Mouse (Mus musculus): ENCODE data around the gene Cep57. TPM values are rescaled to one million over a fixed set of nuclear protein-coding genes. Genes with fewer than 3 reads are reported as not detected.

The Cep57 gene
- polyA plus RNA-seq, 1 experiment from 2014 or later = 46.9 TPM

DNA sequence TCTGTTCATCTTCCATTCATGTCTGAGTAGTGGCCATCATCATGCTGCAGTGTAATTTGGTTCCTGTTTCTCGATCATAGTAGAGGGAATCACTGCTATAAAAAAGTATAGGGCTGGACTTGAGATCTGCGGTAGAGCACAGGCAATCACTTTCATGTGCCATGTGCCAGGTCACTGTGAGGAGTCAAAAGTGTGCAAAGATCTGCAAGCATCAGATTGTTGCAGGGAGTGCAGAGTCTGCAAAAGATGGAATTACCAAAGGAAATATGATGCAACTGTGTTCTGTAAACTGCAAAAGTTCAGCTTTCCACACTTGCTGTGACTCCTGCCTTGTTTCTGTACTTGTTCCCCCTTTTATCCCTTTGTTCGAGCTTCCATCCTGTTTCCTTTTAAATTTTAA is 20.7 kb upstream of the Cep57 start:
- H3K4me1 ChIP-seq (replicated peaks; ENCODE audit: control insufficient read depth, insufficient read depth, low read length) = no peaks in the 10 kb centered on the region
- no peak overlapping the region for H3K4me3 ChIP-seq (replicated peaks; ENCODE audit: low read length)
- no peak overlapping the region for H3K4me2 ChIP-seq (ENCODE audit: low read length)
- H3K9ac ChIP-seq (replicated peaks; ENCODE audit: low read depth, low read length) = no peak overlapping the region
- H3K27me3 ChIP-seq (replicated peaks; ENCODE audit: control insufficient read depth, insufficient read depth, low read length) = no peaks in the 10 kb centered on the region
- no peaks in the 10 kb centered on the region for H3K9me3 ChIP-seq (ENCODE audit: control insufficient read depth, low read length)
- no peak for ATAC-seq
- no peak overlapping the region for H3K27ac ChIP-seq (ENCODE audit: low read length)
- H3K36me3 ChIP-seq (ENCODE audit: control insufficient read depth, insufficient read depth) = peaks cover 14% of the 10 kb centered on the region
- 87% methylated on average over 3 of the region's 3 CpGs for WGBS

DNA sequence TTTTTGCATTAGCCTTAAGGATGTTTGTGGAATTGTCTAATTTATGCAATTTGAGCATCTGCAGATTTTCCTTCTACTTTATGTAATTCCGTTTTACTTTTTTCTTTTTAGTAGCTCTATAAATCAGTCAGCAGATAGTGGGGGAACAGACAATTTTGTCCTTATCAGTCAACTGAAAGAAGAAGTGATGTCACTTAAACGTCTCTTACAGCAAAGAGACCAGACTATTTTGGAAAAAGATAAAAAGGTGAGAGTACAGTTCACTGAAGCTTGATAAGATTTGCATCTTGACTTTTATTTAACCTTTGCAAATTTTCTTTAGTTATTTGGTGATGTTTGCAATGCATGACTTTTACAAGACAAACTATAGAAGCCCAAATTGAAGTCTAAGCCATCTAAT is 9.8 kb upstream of the Cep57 start:
- Histone ChIP-seq H3K9me3 (ENCODE audit: control insufficient read depth, low read length) (no peaks in the 10 kb centered on the region), H3K9ac (replicated peaks; ENCODE audit: low read depth, low read length) (no peak overlapping the region), H3K27me3 (replicated peaks; ENCODE audit: control insufficient read depth, insufficient read depth, low read length) (no peaks in the 10 kb centered on the region), H3K4me2 (ENCODE audit: low read length) (no peak overlapping the region), H3K4me1 (replicated peaks; ENCODE audit: control insufficient read depth, insufficient read depth, low read length) (no peaks in the 10 kb centered on the region), H3K36me3 (ENCODE audit: control insufficient read depth, insufficient read depth) (peaks cover 46% of the 10 kb centered on the region), H3K27ac (ENCODE audit: low read length) (no peak overlapping the region), H3K4me3 (replicated peaks; ENCODE audit: low read length) (no peak overlapping the region)
- 93% methylated on average over 2 of the region's 2 CpGs for WGBS
- ATAC-seq = no peak

DNA sequence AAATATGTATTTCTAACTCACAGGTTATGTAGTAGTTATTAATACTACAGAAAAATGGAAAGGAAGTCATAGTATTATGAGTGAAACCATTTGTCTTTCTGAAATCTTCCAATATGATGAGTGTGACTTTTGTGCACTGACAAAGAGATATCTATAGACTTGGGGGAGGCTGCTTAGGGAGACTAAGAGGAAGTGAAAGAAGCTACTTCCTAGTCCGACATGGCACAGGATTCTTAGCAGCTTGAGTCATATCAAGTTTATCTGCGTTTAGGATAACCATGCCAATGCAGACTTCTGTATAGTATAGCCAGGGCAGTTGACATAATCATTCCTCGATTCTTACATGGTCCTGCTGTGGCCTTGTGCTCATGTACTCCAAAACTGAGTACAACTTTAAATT is 8.3 kb upstream of the Cep57 start:
- 91% methylated on average over 3 of the region's 3 CpGs for WGBS
- H3K9me3 ChIP-seq (ENCODE audit: control insufficient read depth, low read length) = no peaks in the 10 kb centered on the region
- no peak overlapping the region for H3K27ac ChIP-seq (ENCODE audit: low read length)
- H3K27me3 ChIP-seq (replicated peaks; ENCODE audit: control insufficient read depth, insufficient read depth, low read length) = no peaks in the 10 kb centered on the region
- no peaks in the 10 kb centered on the region for H3K4me1 ChIP-seq (replicated peaks; ENCODE audit: control insufficient read depth, insufficient read depth, low read length)
- no peak overlapping the region for H3K9ac ChIP-seq (replicated peaks; ENCODE audit: low read depth, low read length)
- H3K4me2 ChIP-seq (ENCODE audit: low read length) = no peak overlapping the region
- no peak overlapping the region for H3K4me3 ChIP-seq (replicated peaks; ENCODE audit: low read length)
- peaks cover 36% of the 10 kb centered on the region for H3K36me3 ChIP-seq (ENCODE audit: control insufficient read depth, insufficient read depth)
- ATAC-seq = no peak

DNA sequence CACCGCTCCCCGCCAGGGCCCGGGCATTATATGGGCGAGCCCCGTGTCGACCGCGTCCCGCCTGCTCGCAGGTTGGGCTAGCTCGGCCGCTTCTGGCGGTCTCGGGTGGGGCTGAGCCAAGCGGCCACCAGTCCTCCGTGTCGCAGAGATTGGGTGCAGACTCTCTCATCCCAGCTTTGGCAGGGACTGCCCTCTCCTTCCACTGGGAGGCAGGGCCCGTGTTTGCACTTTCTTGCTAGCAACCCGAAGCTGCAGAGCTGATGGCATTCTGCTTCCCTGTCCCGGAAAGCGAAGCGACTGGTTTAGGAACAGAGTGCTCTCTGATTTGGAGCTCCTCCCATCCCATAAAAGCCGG is 1.2 kb upstream of the Cep57 start:
- H3K4me2 ChIP-seq (ENCODE audit: low read length) = peak overlapping the region; percentile 72
- no peaks in the 10 kb centered on the region for H3K9me3 ChIP-seq (ENCODE audit: control insufficient read depth, low read length)
- 0% methylated on average over 23 of the region's 23 CpGs for WGBS
- H3K9ac ChIP-seq (replicated peaks; ENCODE audit: low read depth, low read length) = peak overlapping the region; percentile 95
- H3K27ac ChIP-seq (ENCODE audit: low read length) = peak overlapping the region; percentile 99
- H3K27me3 ChIP-seq (replicated peaks; ENCODE audit: control insufficient read depth, insufficient read depth, low read length) = no peaks in the 10 kb centered on the region
- peaks cover 7% of the 10 kb centered on the region for H3K36me3 ChIP-seq (ENCODE audit: control insufficient read depth, insufficient read depth)
- H3K4me3 ChIP-seq (replicated peaks; ENCODE audit: low read length) = peak overlapping the region; percentile 97
- peaks cover 26% of the 10 kb centered on the region for H3K4me1 ChIP-seq (replicated peaks; ENCODE audit: control insufficient read depth, insufficient read depth, low read length)
- peak; percentile 13; the same call in 1 of the 2 replicates for ATAC-seq

DNA sequence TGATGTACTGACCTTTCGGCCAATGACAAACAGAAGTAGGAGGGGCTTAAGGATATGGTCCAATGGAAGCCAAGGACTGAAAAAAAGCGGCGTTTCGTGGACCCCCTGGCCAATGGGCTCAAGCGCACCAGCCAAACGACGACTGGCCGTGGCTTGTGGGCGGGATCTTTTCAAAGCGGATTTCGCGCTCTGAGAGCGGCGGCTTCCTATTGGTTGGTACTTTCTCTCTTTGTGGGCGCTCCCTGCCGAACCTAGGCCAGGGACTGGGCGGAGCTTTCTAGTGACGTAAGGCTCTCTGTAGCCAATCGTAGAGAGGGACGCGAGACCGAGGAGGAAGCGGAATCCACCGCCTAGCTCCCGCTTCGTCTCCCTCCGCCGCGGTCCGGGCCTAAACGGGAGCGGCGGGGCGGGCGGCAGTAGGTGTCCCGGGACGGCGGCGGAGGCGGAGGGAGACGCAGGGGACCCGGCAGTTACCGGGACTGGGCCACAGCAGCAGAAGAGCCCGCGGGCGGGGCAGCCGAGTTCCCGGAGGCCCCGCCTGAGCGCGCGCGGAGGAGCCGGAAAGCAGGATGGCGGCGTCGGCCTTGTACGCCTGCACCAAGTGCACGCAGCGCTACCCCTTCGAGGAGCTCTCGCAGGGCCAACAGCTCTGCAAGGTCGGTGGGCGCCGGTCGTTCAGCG is 639 bp upstream of the Cep57 start, which contains the start of gene Fam76b:
Gene Fam76b, plus strand, starts transcription at position 311 of the 681 bp plus-strand sequence.
- Histone ChIP-seq H3K9ac (replicated peaks; ENCODE audit: low read depth, low read length) (peak within 1 kb of the TSS; percentile 95), H3K4me2 (ENCODE audit: low read length) (peak within 1 kb of the TSS; percentile 78), H3K27me3 (replicated peaks; ENCODE audit: control insufficient read depth, insufficient read depth, low read length) (no peaks in the 10 kb centered on the region), H3K4me1 (replicated peaks; ENCODE audit: control insufficient read depth, insufficient read depth, low read length) (peaks cover 28% of the 10 kb centered on the region), H3K9me3 (ENCODE audit: control insufficient read depth, low read length) (no peaks in the 10 kb centered on the region), H3K27ac (ENCODE audit: low read length) (peak within 1 kb of the TSS; percentile 99), H3K4me3 (replicated peaks; ENCODE audit: low read length) (peak within 1 kb of the TSS; percentile 97), H3K36me3 (ENCODE audit: control insufficient read depth, insufficient read depth) (peaks cover 3% of the 10 kb centered on the region)
- ATAC-seq = peak; percentile 92
- under 1% methylated on average over 64 of the region's 67 CpGs for WGBS

DNA sequence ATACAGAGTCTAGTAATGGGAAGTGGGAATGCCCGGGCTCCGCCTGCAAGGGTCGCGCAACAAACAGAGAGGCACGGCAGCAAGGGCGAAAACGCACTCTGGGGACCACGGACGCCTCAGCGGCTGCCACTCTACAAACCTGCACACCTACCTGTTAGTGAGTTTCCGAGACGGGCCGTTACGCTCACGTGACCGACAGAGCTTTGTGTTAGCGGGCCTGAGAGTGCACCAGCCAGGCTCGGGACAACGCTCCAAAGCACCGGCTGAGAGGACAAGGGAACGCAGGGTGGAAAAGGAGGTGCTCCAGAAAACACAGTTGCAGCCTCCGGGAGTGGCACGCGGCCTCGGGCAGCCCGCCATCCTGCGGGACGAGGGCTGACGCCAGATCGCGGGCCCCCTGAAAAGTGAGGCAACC is 509 bp downstream of the Cep57 start:
- ATAC-seq = peak; percentile 4
- 0% methylated on average over 31 of the region's 31 CpGs for WGBS
- peak overlapping the region; percentile 97 for H3K4me3 ChIP-seq (replicated peaks; ENCODE audit: low read length)
- peak overlapping the region; percentile 78 for H3K4me2 ChIP-seq (ENCODE audit: low read length)
- peaks cover 28% of the 10 kb centered on the region for H3K4me1 ChIP-seq (replicated peaks; ENCODE audit: control insufficient read depth, insufficient read depth, low read length)
- H3K9ac ChIP-seq (replicated peaks; ENCODE audit: low read depth, low read length) = peak overlapping the region; percentile 94
- no peaks in the 10 kb centered on the region for H3K9me3 ChIP-seq (ENCODE audit: control insufficient read depth, low read length)
- H3K27me3 ChIP-seq (replicated peaks; ENCODE audit: control insufficient read depth, insufficient read depth, low read length) = no peaks in the 10 kb centered on the region
- H3K36me3 ChIP-seq (ENCODE audit: control insufficient read depth, insufficient read depth) = no peaks in the 10 kb centered on the region
- H3K27ac ChIP-seq (ENCODE audit: low read length) = peak overlapping the region; percentile 99

DNA sequence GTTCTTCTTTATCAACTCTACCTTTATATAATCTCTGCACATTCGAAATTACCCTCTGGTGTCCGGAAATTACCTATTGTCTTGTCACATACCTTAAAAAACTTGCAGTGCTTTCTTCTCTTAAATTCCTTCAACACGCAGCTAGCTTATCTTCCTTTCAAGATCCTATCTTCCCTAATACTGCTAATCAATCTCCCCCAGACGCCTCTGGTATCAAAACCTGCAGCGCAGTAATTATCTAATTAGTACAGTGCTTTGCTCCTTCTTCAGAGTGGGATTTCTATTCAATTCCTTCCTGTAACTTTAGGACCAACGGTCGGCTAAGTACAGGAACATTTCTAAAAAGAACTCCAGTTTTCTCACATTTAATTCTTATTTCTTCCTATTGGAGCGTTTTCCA is 1.0 kb downstream of the Cep57 start:
- Histone ChIP-seq H3K4me1 (replicated peaks; ENCODE audit: control insufficient read depth, insufficient read depth, low read length) (peaks cover 28% of the 10 kb centered on the region), H3K4me2 (ENCODE audit: low read length) (peak overlapping the region; percentile 78), H3K4me3 (replicated peaks; ENCODE audit: low read length) (peak overlapping the region; percentile 97), H3K9ac (replicated peaks; ENCODE audit: low read depth, low read length) (peak overlapping the region; percentile 94), H3K27me3 (replicated peaks; ENCODE audit: control insufficient read depth, insufficient read depth, low read length) (no peaks in the 10 kb centered on the region), H3K27ac (ENCODE audit: low read length) (peak overlapping the region; percentile 99), H3K9me3 (ENCODE audit: control insufficient read depth, low read length) (no peaks in the 10 kb centered on the region), H3K36me3 (ENCODE audit: control insufficient read depth, insufficient read depth) (0 out of 2 replicates have a peak, but pooled peaks cover 2% of the 10 kb centered on the region)
- WGBS = 3% methylated on average over 8 of the region's 8 CpGs
- ATAC-seq = no peak

DNA sequence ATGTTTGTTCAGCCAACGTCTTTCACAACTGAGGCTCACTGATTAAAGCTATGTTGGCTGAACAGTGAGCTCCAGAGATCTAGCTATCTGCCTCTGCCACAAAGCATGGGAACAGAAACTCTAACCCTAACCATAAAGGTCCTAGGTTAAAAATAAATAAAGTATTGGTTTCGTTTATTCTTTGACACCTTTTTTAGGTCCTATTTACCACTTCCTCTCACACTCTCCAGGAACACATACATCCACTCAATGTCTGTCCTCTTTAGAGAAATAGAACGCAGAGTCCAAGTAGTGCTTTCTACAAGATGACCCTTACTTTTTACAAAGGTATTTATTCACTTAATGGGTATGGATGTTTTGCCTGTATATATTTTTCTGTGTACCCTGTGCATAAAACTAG is 6.1 kb downstream of the Cep57 start:
- Histone ChIP-seq H3K36me3 (ENCODE audit: control insufficient read depth, insufficient read depth) (peaks cover 20% of the 10 kb centered on the region), H3K4me3 (replicated peaks; ENCODE audit: low read length) (no peak overlapping the region), H3K9ac (replicated peaks; ENCODE audit: low read depth, low read length) (no peak overlapping the region), H3K4me2 (ENCODE audit: low read length) (no peak overlapping the region), H3K27ac (ENCODE audit: low read length) (no peak overlapping the region), H3K4me1 (replicated peaks; ENCODE audit: control insufficient read depth, insufficient read depth, low read length) (peaks cover 16% of the 10 kb centered on the region), H3K27me3 (replicated peaks; ENCODE audit: control insufficient read depth, insufficient read depth, low read length) (no peaks in the 10 kb centered on the region), H3K9me3 (ENCODE audit: control insufficient read depth, low read length) (no peaks in the 10 kb centered on the region)
- 94% methylated on average over 3 of the region's 3 CpGs for WGBS
- no peak for ATAC-seq

DNA sequence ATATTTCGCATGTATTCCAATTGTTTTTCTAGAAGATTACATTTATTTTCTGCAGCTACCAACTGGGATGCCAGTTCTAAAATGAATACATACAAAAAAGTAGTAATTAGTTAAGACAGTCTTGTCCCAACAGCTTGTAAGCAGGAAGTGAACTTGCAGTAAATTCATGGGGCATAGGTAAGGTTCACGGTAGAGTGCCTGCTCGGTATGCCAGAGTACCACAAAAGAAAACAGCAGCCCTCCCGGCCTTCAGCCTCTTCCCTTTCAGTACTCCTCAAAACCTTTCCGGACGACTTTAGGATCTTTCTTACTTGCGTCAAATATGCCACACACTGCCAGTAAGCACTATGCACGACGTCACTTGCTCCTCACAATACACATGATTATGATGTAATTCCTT is 8.5 kb downstream of the Cep57 start:
- Histone ChIP-seq H3K4me2 (ENCODE audit: low read length) (no peak overlapping the region), H3K9me3 (ENCODE audit: control insufficient read depth, low read length) (no peaks in the 10 kb centered on the region), H3K4me3 (replicated peaks; ENCODE audit: low read length) (no peak overlapping the region), H3K27me3 (replicated peaks; ENCODE audit: control insufficient read depth, insufficient read depth, low read length) (no peaks in the 10 kb centered on the region), H3K36me3 (ENCODE audit: control insufficient read depth, insufficient read depth) (peaks cover 23% of the 10 kb centered on the region), H3K27ac (ENCODE audit: low read length) (no peak overlapping the region), H3K4me1 (replicated peaks; ENCODE audit: control insufficient read depth, insufficient read depth, low read length) (0 out of 2 replicates have a peak, but pooled peaks cover 2% of the 10 kb centered on the region), H3K9ac (replicated peaks; ENCODE audit: low read depth, low read length) (no peak overlapping the region)
- no peak for ATAC-seq
- WGBS = 85% methylated on average over 9 of the region's 9 CpGs

DNA sequence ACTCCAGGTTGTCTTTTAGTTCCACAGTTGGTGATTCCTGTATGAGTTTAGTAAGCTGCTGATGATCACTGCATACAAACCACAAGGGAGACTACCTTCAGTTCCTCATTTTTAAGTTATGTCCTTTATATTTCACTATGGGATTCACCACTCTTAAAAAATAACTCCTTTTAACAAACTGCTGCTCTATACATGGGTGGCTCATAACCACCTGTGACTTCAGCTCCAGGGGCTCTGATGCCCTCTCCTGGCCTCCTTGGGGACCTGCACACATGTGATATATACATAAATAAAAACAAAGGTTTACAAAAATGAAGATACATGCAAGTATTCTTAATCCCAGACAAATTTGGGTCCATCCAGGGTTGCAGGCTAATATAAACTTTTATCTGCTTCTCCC is 17.0 kb downstream of the Cep57 start:
- H3K4me3 ChIP-seq (replicated peaks; ENCODE audit: low read length) = no peak overlapping the region
- no peaks in the 10 kb centered on the region for H3K27me3 ChIP-seq (replicated peaks; ENCODE audit: control insufficient read depth, insufficient read depth, low read length)
- no peak for ATAC-seq
- no peaks in the 10 kb centered on the region for H3K9me3 ChIP-seq (ENCODE audit: control insufficient read depth, low read length)
- H3K4me1 ChIP-seq (replicated peaks; ENCODE audit: control insufficient read depth, insufficient read depth, low read length) = no peaks in the 10 kb centered on the region
- H3K36me3 ChIP-seq (ENCODE audit: control insufficient read depth, insufficient read depth) = peaks cover 34% of the 10 kb centered on the region
- H3K9ac ChIP-seq (replicated peaks; ENCODE audit: low read depth, low read length) = no peak overlapping the region
- H3K4me2 ChIP-seq (ENCODE audit: low read length) = no peak overlapping the region
- H3K27ac ChIP-seq (ENCODE audit: low read length) = no peak overlapping the region

Measured in forebrain, embryonic 16.5 days (tissue).